Mouse (Mus musculus): ENCODE measurements at regions not wholly inside any gene's neighbourhood (a gene's known extent, or its start where the extent isn't known, plus 50 kb on each side); places are given as distances from the start of the nearest gene placed in this dataset.

GRCm38 (mm10) chr9:69672657-69673462 lies 87.9 kb downstream of the Foxb1 start:
- H3K4me1 ChIP-seq = peaks cover 34% of the 10 kb centered on the region
- no peaks in the 10 kb centered on the region for H3K36me3 ChIP-seq
- 78% methylated on average over 13 of the region's 13 CpGs for WGBS
- H3K27me3 ChIP-seq (ENCODE audit: low read depth, poor library complexity, severe bottlenecking) = peaks cover 79% of the 10 kb centered on the region
- DNase-seq (ENCODE audit: low spot score) = no peak
- H3K27ac ChIP-seq = no peak overlapping the region
- H3K4me3 ChIP-seq = no peak overlapping the region
- no peaks in the 10 kb centered on the region for H3K9me3 ChIP-seq (replicated peaks)

GRCm38 (mm10) chr9:69671199-69671598 lies 89.5 kb downstream of the Foxb1 start:
- DNase-seq (ENCODE audit: low spot score) = no peak
- 2% methylated on average over 18 of the region's 18 CpGs for WGBS
- H3K4me3 ChIP-seq = peak overlapping the region; percentile 41
- peaks cover 87% of the 10 kb centered on the region for H3K27me3 ChIP-seq (ENCODE audit: low read depth, poor library complexity, severe bottlenecking)
- H3K9me3 ChIP-seq (replicated peaks) = no peaks in the 10 kb centered on the region
- H3K4me1 ChIP-seq = peaks cover 34% of the 10 kb centered on the region
- H3K36me3 ChIP-seq = no peaks in the 10 kb centered on the region
- no peak overlapping the region for H3K27ac ChIP-seq

GRCm38 (mm10) chr9:69670551-69671044 lies 90.1 kb downstream of the Foxb1 start:
- peak overlapping the region; percentile 41 for H3K4me3 ChIP-seq
- WGBS = under 1% methylated on average over 17 of the region's 17 CpGs
- no peak overlapping the region for H3K27ac ChIP-seq
- no peaks in the 10 kb centered on the region for H3K36me3 ChIP-seq
- H3K4me1 ChIP-seq = peaks cover 34% of the 10 kb centered on the region
- no peaks in the 10 kb centered on the region for H3K9me3 ChIP-seq (replicated peaks)
- peaks cover 87% of the 10 kb centered on the region for H3K27me3 ChIP-seq (ENCODE audit: low read depth, poor library complexity, severe bottlenecking)
- peak; percentile 66 for DNase-seq (ENCODE audit: low spot score)

GRCm38 (mm10) chr9:69669611-69670550 lies 90.9 kb downstream of the Foxb1 start:
- peaks cover 92% of the 10 kb centered on the region for H3K27me3 ChIP-seq (ENCODE audit: low read depth, poor library complexity, severe bottlenecking)
- peaks cover 34% of the 10 kb centered on the region for H3K4me1 ChIP-seq
- peak; percentile 64 for DNase-seq (ENCODE audit: low spot score)
- no peaks in the 10 kb centered on the region for H3K9me3 ChIP-seq (replicated peaks)
- H3K36me3 ChIP-seq = no peaks in the 10 kb centered on the region
- H3K27ac ChIP-seq = no peak overlapping the region
- H3K4me3 ChIP-seq = peak overlapping the region; percentile 41
- WGBS = 2% methylated on average over 25 of the region's 25 CpGs

- WGBS = 4% methylated on average over 9 of the region's 9 CpGs
- Histone ChIP-seq H3K4me3 (no peak overlapping the region), H3K4me1 (peaks cover 34% of the 10 kb centered on the region), H3K27ac (no peak overlapping the region), H3K9me3 (replicated peaks) (no peaks in the 10 kb centered on the region), H3K27me3 (ENCODE audit: low read depth, poor library complexity, severe bottlenecking) (peaks cover 84% of the 10 kb centered on the region), H3K36me3 (no peaks in the 10 kb centered on the region)
- DNase-seq (ENCODE audit: low spot score) = no peak
Observed at GRCm38 (mm10) chr9:69668475-69669090, 92.2 kb downstream of the Foxb1 start.

- Histone ChIP-seq H3K4me3 (no peak overlapping the region), H3K9me3 (replicated peaks) (no peaks in the 10 kb centered on the region), H3K27ac (no peak overlapping the region), H3K27me3 (ENCODE audit: low read depth, poor library complexity, severe bottlenecking) (peaks cover 69% of the 10 kb centered on the region), H3K4me1 (peaks cover 34% of the 10 kb centered on the region), H3K36me3 (no peaks in the 10 kb centered on the region)
- no peak for DNase-seq (ENCODE audit: low spot score)
- 80% methylated on average over 7 of the region's 7 CpGs for WGBS
Observed at GRCm38 (mm10) chr9:69667064-69667533, 93.6 kb downstream of the Foxb1 start.

- Histone ChIP-seq H3K4me3 (no peak overlapping the region), H3K27ac (no peak overlapping the region), H3K36me3 (no peaks in the 10 kb centered on the region), H3K27me3 (ENCODE audit: low read depth, poor library complexity, severe bottlenecking) (peaks cover 41% of the 10 kb centered on the region), H3K4me1 (peaks cover 13% of the 10 kb centered on the region), H3K9me3 (replicated peaks) (no peaks in the 10 kb centered on the region)
- 88% methylated on average over 3 of the region's 3 CpGs for WGBS
- no peak for DNase-seq (ENCODE audit: low spot score)
Observed at GRCm38 (mm10) chr9:69664201-69664600, 96.5 kb downstream of the Foxb1 start.

- no peak for DNase-seq (ENCODE audit: low spot score)
- H3K9me3 ChIP-seq (replicated peaks) = no peaks in the 10 kb centered on the region
- peaks cover 7% of the 10 kb centered on the region; the same call in 1 of the 2 replicates for H3K4me1 ChIP-seq
- peaks cover 23% of the 10 kb centered on the region for H3K27me3 ChIP-seq (ENCODE audit: low read depth, poor library complexity, severe bottlenecking)
- H3K27ac ChIP-seq = no peak overlapping the region
- H3K36me3 ChIP-seq = no peaks in the 10 kb centered on the region
- no peak overlapping the region for H3K4me3 ChIP-seq
- whole genome bisulfite sequencing = 40% methylated on average over 5 of the region's 5 CpGs
Observed at GRCm38 (mm10) chr9:69662394-69662793, 98.3 kb downstream of the Foxb1 start.

GRCm38 (mm10) chr9:69658276-69658675 lies 102.5 kb downstream of the Foxb1 start:
- H3K36me3 ChIP-seq = no peaks in the 10 kb centered on the region
- no peak overlapping the region for H3K4me3 ChIP-seq
- H3K4me1 ChIP-seq = peaks cover 7% of the 10 kb centered on the region; the same call in 1 of the 2 replicates
- H3K9me3 ChIP-seq (replicated peaks) = no peaks in the 10 kb centered on the region
- DNase-seq (ENCODE audit: low spot score) = no peak
- WGBS = 91% methylated on average over 4 of the region's 4 CpGs
- no peak overlapping the region for H3K27ac ChIP-seq
- no peaks in the 10 kb centered on the region for H3K27me3 ChIP-seq (ENCODE audit: low read depth, poor library complexity, severe bottlenecking)

GRCm38 (mm10) chr9:69656053-69656452 lies 104.7 kb downstream of the Foxb1 start:
- H3K27me3 ChIP-seq (ENCODE audit: low read depth, poor library complexity, severe bottlenecking) = no peaks in the 10 kb centered on the region
- H3K27ac ChIP-seq = no peak overlapping the region
- H3K4me1 ChIP-seq = peaks cover 20% of the 10 kb centered on the region
- WGBS = 84% methylated on average over 6 of the region's 6 CpGs
- H3K9me3 ChIP-seq (replicated peaks) = no peaks in the 10 kb centered on the region
- DNase-seq (ENCODE audit: low spot score) = no peak
- H3K4me3 ChIP-seq = no peak overlapping the region
- H3K36me3 ChIP-seq = no peaks in the 10 kb centered on the region

- H3K4me1 ChIP-seq = peaks cover 13% of the 10 kb centered on the region
- 26% methylated on average over 4 of the region's 4 CpGs for WGBS
- H3K27me3 ChIP-seq (ENCODE audit: low read depth, poor library complexity, severe bottlenecking) = no peaks in the 10 kb centered on the region
- no peaks in the 10 kb centered on the region for H3K9me3 ChIP-seq (replicated peaks)
- peak overlapping the region; percentile 20; the same call in 1 of the 2 replicates for H3K4me3 ChIP-seq
- no peak for DNase-seq (ENCODE audit: low spot score)
- 0 out of 2 replicates have a peak overlapping the region, but pooled peaks have one; percentile 39 for H3K27ac ChIP-seq
- H3K36me3 ChIP-seq = no peaks in the 10 kb centered on the region
Observed at GRCm38 (mm10) chr9:69652106-69652505, 108.6 kb downstream of the Foxb1 start.

- WGBS = 50% methylated on average over 8 of the region's 8 CpGs
Observed at GRCm38 (mm10) chr9:69651608-69652007, 109.1 kb downstream of the Foxb1 start.

More at GRCm38 (mm10) chr9:69651608-69652007, 109.1 kb downstream of the Foxb1 start:
- Histone ChIP-seq H3K27me3 (ENCODE audit: low read depth, poor library complexity, severe bottlenecking) (no peaks in the 10 kb centered on the region), H3K36me3 (no peaks in the 10 kb centered on the region), H3K9me3 (replicated peaks) (no peaks in the 10 kb centered on the region), H3K4me3 (peak overlapping the region; percentile 20; the same call in 1 of the 2 replicates), H3K27ac (0 out of 2 replicates have a peak overlapping the region, but pooled peaks have one; percentile 39), H3K4me1 (peaks cover 13% of the 10 kb centered on the region)
- DNase-seq (ENCODE audit: low spot score) = no peak

All from limb, embryonic 10.5 days (tissue).